Mouse (Mus musculus): ENCODE results near the gene Cox18.
"Not testable (repeated sequence)": the region's sequence is repeated elsewhere in the genome, so short reads cannot be mapped to it uniquely, and the experiment has no call there.

The Cox18 gene

DNA sequence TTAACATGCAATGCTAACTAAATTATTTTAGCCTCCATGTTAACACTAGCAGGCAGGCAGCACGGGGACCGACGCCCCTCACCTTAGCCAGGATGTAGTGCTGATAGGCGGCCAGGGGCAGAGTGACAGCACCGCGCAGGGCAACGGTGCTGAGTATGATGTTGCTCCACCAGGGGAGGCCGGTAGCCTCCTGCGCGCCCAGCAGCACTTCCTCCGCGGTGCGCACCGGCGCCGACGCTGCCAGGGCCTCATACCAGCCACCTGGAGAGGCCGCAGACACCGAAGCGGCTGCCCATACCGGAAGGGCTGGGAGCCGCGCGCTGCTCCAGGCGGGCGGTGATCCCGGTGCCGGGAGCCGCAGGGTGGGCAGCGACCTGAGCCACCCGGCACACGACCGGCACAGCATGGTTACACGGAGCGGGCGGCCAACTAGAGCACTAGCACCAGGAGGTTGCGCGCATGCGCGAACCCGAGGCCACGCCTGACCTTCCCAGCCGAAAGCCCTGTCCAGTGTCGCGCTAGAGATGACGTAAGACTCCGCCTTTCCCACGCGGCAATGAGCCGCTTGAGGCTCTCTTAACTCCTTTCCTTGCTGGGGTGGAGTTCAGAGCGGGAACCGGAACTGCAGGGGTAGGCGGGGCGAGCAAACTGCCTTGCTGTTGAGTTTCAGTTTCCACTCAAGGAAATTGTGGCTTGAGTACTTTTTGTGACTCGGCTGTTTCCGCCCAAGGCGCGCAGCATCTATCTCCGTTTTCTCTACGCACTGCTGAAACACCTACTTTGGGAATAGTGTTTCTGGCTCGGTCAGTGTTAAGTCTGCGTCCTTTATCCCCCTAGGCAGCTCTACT lies at the start of gene Cox18:
Gene Cox18, minus strand, starts transcription at position 468 of the 848 bp plus-strand sequence.
- DNase-seq (ENCODE audit: low read depth, low spot score), result peak; percentile 100

DNA sequence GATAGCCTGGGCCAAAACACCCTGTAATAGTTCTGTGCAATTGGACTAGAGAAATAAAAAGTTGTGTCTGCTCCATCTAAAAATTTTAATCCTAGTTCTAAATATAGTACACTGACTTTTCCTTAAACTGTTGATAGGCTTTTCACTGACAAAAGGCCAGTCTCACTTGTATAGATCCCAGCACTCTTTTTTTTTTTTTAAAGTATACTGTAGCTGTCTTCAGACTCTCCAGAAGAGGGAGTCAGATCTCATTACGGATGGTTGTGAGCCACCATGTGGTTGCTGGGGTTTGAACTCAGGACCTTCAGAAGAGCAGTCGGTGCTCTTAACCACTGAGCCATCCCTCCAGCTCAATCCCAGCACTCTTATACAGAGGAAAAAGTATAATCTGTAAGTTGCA lies 38.4 kb upstream of the Cox18 start:
- not testable (repeated sequence) for DNase-seq (ENCODE audit: low read depth, low spot score)

DNA sequence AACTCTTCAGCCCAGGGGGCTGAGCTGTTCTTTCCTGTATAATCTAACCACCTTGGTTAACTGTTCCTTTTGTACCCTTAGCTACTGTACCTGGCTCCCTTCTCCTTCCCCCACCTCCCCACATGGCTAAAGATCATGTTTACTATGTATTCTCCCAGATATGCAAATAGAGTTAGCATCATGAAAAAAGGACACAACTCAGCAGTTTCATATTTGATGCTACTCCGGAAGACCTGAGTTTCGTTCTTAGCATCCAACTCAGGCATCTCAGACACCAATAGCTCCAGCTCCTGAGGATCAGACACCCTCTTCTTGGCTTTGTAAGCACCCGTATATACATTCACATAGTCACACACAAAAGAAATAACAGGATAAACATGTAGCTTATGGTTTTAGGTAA lies 33.2 kb upstream of the Cox18 start:
- no peak for DNase-seq (ENCODE audit: low read depth, low spot score)

DNA sequence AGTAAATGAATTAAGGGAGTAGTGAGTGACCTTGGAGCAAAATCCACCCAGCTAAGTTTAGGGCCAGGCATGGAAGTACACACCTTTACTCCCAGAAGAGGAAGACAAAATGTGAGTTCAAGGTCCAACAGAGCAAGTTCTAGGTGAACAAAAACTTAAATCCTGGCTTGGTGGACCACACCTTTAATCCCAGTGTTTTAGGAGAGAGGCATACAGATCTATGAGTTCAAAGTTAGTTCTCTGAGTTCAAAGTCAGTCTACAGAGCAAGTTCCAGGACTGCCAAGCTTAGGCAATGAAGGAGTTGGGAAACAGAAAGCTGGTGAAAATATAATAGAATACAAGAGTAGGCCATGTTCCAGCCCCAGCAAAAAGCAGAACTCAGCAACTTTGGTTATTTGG lies 23.7 kb upstream of the Cox18 start:
- DNase-seq (ENCODE audit: low read depth, low spot score), result no peak

DNA sequence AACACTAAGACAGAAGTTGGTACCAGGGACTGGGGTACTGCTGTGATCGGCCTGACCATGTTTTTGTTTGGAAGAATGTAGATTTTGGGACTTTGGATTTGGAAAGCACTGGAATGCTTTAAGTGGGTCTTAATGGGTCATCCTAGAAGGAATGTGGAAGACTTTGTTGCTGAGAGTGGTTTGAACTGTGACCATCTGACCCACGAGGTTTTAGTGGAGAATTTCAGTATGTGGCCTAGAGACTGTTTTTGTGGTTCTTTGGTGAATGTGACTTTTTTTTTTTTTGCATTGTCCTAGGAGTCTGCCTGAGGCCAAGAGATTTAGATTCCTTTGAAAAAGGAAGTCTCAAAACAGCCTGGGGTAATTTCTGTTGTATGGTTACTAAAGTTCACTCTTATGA lies 23.2 kb upstream of the Cox18 start:
- no peak for DNase-seq (ENCODE audit: low read depth, low spot score)

DNA sequence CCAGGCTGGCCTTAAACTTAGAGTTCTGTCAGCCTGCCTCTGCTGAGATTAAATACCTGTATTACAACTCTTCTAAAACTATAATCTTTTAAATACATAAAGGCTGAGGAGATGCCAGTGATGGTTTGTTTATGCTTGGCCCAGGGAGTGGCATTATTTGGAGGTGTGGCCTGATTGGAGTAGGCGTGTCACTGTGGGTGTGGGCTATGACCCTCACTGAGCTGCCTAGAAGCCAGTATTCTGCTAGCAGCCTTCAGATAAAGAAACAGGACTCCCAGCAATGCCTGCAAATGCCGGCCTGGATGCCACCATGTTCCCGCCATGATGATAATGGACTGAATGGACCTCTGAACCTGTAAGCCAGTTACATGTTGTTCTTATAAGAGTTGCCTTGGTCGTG lies 22.8 kb upstream of the Cox18 start:
- no peak for DNase-seq (ENCODE audit: low read depth, low spot score)

DNA sequence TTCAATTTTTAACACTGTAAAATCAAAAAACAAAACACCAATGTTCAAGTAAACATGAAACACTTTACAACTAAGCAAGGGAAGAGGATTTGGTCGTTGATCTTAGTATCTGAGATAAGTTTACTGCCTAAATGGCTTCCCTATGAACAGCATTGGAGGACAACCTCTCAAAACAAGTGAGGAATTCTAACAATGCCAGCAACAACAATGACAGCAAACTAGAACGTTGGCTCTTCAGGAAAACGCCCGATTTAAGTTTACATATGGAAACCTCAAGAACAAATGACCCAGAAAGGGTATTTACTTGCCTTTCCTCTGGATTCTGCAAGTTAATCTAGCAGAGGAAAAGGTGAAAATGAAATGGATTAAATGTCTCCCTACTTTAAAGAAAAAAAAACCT lies 21.6 kb upstream of the Cox18 start:
- no peak for DNase-seq (ENCODE audit: low read depth, low spot score)

DNA sequence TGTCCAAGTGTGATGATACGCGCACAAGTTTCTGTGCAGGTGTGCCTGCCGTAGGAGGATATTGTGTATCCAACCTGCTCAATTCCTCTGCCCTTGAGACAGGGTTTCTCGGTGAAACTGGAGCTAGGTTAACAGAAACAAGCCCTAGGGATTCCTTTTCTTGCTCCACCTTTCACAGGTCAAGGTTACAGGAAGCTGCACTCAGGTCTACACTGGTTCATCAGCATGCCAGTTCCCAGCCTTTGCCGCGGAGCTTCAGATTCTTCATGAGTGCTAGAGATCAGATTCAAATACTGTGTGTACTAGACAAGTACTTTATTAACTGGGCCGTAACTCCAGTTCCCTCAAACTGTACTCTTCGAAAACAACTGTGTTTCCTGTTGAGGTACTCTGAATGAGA lies 11.4 kb upstream of the Cox18 start:
- no peak for DNase-seq (ENCODE audit: low read depth, low spot score)

DNA sequence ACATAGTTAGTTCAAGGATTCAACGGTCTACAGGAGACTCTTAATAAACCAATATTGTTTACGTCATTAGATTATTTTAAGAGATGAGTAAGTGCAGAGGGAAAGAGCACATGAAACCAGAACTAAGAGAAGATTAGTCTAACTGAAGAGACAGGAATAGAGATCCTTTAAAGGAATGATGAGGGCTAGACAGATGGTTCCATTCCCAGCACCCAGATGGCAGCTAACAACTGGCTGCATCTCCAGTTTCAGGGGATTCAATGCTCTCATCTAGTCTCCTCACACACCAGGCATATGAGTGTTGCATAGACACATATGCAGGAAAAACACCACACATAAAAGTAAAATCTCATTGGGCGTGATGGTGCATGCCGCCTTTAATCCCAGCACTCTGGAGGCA lies 9.5 kb upstream of the Cox18 start:
- DNase-seq (ENCODE audit: low read depth, low spot score), result no peak

DNA sequence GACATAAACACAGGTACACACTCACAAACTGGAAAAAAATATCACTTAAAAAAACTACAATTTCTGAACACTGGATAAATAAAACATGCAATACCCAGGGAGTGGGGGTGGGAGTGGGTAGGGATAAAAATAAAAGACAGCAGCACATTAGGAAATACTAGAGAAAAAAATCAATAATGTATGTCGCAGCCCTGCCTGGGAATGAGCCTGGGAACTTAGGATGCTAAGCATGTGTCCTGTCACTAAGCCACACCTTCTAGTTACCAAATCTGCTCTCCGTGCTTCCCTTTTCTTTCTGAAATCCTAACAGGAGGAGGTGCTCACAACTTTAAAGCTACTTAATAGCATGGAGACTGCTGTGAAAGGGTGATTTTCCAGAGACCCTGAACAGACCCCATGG lies 6.0 kb upstream of the Cox18 start:
- no peak for DNase-seq (ENCODE audit: low read depth, low spot score)

DNA sequence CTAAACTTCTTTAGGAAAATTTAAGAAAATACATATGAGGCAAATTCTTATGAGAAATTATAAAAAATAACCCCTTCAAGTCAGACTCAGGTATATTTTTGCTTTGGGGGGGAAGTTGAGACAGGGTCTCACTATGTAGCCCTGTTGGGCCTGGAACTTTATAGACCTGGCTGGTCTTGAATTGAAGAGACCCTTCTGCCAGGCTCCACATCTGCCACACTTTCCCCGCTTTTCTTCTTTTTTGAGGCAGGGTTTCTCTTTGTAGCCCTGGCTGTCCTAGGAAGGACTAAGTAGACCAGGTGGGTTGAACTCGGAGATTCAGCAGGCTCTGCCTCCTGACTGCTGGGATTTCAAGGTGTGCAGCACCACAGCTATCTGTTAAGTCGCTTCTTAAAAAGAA lies 2.9 kb upstream of the Cox18 start:
- no peak for DNase-seq (ENCODE audit: low read depth, low spot score)

DNA sequence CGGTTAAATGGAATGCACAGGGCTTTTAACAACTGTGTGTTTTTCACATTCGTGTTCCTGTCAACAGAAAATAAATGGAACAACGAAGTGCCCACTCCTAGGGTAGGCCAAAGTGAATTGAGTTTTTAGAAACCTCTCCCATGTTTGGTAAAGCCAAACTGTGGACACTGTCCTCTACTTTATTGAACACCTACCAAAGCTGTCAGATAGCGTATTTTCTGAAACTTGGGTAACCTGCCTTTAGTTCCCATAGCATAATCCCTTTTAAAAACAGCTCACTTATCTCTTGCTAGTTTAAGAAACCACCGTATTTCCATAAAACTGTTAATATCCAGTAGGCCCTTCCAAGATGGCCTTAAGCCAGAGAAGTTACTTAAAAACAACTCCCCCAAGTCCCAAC lies 929 bp upstream of the Cox18 start:
- no peak for DNase-seq (ENCODE audit: low read depth, low spot score)

DNA sequence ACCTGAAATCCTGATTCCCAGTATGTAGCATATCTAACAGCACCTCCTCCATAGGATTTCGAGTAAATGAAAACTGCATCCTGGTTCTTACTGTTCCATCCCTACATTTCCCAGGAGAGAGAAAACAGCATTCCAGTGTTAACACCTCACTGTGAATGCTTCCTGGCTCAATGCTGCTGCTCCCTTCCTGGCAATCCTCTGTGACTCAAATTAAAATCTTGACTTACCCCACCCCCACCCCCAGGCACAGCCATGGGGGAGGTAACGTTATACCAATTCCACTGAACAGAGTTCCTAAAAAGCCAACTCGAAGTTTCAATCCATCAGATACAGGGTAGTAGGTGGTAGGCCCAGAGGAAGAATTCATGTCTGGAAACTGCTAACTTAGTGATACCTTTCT lies 864 bp downstream of the Cox18 start:
- no peak for DNase-seq (ENCODE audit: low read depth, low spot score)

DNA sequence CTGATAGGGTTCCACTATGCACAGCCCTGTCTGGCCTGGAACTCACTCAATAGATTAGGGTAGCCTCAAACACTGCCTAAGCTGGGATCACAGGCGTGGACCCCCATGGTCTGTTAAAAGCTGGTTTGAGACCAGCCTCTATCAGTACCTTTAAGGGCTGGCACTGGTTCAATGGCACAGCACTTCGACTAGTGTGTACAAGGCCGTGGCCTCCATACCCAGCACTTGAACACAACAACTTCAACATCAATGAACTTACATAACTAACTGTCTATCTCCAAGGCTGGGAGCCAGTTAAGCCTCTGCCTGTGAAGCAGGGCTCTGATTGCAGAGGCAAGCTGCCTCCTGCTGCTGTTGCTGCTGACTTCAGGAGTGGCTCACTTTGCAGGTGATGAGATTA lies 6.0 kb downstream of the Cox18 start:
- no peak for DNase-seq (ENCODE audit: low read depth, low spot score)

DNA sequence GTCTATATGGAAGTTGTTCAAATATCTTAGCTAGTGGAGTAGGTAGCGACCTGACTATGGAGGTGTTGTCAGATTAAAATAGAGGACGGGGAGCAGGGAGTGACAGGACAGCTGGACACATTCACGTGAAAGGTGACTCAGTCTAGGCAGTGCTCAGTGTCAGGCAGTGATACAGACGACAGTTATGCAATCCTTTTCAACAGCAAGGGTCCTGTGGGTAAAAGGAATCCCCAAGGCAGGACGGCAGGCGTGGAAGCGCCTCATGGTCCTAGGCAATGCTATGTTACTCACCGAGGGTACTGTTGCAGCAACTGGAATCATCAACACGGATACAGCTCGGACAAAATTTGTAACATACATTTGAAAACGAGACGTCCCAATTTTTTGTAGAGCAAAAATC lies 6.6 kb downstream of the Cox18 start:
- DNase-seq (ENCODE audit: low read depth, low spot score), result no peak

DNA sequence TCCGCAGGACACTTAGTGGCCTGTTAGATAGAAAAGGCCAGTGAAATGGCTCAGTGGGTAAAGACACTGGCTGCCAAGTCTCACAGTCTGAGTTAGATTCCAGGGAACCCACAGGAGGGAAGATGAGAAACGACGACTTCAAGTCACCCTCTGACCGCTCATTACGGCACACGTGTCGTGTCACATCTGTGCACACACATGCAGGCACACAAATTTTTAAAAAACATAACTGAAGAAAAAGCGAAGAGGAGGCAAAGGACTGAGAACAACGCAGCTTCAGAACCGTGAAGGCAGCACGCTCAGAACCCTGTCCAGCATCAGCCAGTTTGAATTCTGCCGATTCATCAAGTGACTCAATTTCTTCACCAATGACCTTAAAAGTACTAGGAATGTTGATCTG lies 10.4 kb downstream of the Cox18 start:
- DNase-seq (ENCODE audit: low read depth, low spot score), result no peak

DNA sequence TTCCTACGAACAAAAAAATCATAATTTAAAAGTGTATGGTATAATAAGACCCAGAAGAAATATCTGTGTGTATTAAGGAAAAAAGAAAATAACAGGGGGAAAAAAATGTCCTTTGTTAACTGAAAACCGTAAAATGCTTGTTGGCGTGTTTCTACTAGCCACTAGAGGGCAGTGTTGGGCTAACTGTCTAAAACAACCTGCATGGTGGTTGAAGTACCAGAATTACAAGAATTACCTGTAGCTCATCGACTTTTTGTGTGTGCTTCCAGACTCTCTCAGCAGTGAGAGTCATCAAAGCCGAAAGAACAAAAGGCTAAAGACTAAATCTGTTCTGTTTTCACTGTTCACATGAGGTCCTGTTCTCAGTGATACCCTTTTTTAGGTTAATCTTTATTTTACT lies 20.6 kb downstream of the Cox18 start:
- DNase-seq (ENCODE audit: low read depth, low spot score), result peak; percentile 21

DNA sequence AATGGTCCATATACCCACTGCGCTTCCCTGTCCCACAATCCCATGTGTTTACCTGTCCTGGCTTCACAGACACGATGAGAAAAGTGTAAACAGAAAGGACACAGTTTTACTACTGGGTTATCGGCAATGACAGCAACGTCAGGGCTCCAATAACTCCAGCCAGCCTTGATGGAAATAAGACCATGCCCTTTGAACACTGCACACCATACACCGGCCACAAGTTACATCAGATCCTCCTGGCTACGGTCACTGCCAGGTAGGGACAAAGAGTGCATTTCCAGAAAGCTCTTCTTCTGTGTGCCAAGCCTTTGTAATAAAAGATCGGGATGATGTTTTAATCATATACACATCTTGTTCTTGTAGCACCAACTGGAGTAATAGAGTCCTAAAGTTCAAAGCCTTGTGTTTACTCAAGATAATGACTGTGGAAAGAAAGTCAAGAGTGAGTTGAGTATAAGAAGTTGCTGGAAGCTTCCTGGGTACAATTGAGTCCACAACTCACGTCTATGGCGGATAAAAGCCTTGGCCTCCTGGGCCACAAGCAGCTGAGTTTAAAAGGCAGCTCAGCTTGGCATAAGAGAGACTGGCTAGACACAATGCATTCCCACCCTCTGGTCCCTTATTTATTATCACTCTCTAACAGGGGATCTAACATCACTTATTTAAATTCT lies 21.2 kb downstream of the Cox18 start:
- no peak for DNase-seq (ENCODE audit: low read depth, low spot score)

DNA sequence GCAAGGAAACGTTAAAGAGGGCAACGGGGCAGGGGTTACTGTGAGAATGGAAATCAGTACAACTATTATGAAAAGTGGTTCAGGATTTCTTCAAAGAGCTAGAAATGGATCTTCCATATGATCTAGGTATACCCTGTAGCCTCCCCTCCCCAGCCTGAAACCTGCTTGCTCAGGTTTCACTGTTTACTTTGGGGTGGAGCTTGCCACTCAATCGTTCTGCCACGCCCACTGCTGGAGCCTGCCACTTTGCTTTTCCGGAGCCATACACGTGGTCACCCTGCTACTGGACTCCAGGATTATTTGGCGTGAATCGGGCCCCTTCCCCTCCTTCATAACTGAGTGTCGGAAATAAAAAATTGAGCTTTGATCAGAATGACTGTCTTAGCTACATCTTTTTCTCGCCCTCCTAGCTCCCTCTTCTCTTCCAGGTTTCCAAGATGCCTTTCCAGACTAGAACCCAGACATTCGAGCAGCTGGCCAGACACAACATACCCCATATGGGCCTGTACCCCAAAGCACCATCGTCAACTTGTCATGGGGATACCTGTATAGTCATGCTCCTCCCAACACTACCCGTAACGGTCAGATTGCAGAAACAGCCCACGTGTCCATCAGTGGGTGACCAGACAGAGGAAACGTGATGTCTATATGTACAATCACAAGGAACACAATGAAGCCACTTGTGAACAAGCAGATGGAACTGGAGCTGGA lies 23.7 kb downstream of the Cox18 start:
- no peak for DNase-seq (ENCODE audit: low read depth, low spot score)

DNA sequence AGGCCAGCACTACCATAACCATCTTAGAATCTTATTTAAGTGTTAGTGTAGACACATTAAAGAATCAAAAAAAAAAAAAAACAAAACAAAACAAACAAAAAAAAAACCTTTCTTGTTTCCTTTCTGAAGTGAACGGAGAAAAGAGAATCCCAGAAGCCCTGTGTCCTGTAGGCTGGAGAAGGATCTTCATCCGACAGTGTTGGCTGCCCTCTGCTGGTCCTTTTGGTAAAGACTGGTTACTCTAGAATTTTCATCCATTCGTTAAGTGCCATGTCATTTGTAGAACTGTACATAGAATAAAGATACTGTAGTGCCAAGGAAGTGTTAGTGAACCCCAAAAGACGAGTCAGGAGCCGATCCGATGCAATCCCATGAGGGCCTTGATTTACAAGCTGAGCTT lies 29.0 kb downstream of the Cox18 start:
- peak; percentile 13 for DNase-seq (ENCODE audit: low read depth, low spot score)

DNA sequence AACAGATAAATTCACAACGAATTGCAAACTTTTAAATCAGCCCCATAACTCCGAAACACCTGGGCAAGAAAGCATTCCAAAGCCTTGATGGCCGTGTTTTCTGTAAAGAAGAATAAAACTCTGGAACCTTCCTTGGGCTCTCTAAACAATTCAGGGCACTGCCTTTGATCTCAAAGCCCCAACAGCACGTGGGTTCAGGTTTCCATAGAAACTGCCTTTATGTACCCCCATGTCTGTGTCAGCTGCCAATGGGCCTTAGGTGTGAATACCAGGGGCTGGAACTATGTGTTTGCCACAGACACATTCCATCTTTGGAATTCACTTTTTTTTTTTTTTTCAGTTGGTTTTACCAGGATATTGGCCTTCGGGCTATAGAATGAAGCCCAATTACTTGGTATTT lies 41.0 kb downstream of the Cox18 start:
- no peak for DNase-seq (ENCODE audit: low read depth, low spot score)

DNA sequence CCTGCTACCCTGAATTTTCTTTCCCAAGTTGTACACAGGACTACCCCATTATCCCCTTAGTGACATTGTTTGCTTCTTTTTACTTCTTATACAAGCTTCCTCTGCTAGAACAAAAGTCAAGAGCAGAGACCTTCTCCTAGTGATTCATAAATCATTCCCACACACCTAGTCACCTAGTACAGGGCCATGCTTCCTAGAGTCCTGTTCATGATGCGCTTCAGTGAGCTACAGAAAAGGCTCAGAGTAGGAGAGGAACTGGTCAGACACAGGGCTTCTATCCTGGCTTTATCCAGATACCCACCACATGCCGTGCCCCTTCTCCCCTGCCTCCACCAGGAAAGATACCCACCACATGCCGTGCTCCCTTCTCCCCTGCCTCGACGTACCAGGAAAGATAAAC lies 44.7 kb downstream of the Cox18 start:
- DNase-seq (ENCODE audit: low read depth, low spot score), result no peak

DNA sequence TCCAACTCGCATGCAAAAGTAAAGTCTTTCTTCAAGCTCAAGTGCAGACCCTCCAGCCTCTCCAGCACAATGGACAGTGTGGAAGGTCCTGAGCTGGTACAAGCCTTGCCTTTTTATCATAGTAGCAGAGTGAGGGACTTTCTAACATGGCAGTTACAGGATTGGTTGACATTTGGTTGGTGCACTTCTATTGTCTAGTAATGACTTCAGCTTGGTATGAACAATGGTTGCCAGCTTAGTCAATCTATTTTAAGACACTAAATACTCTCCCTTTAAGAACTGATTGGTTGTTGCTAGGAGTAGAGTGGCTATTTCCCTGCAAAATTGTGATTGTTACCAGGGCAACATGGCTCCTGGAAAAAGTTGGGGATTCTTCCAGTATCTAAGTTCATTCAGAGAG lies 45.7 kb downstream of the Cox18 start:
- DNase-seq (ENCODE audit: low read depth, low spot score), result no peak
